Mouse (Mus musculus) bone marrow, adult 2 months (tissue): Measurements from ENCODE around the gene Gm17581.

Experiments
- CTCF ChIP-seq: fragments of 200-500 bp; IDR thresholded peaks from 2 replicates; pipeline ENCODE4 v1.5.1; 2011; ENCODE audit warnings: low read length, control low read depth; ENCODE audit not compliant: control insufficient read depth, insufficient read depth
- POLR2A ChIP-seq: fragments of 200-500 bp; IDR thresholded peaks from 2 replicates; pipeline ENCODE4 v1.6.1; 2011; ENCODE audit warnings: low read depth, mild to moderate bottlenecking, control low read depth, low read length, borderline replicate concordance; ENCODE audit not compliant: control insufficient read depth

- peak; percentile 98 for TF ChIP-seq CTCF
- peak; percentile 83; the same call in 1 of the 2 replicates for TF ChIP-seq POLR2A
These were observed 43.8 kb downstream of the Gm17581 start, which contains the start of gene Trpc4ap for GRCm38 (mm10) chr2:155691723-155692493.
